Mouse (Mus musculus): ENCODE measurements around the gene Parp16. TPM values are rescaled to one million over a fixed set of nuclear protein-coding genes. Genes with fewer than 3 reads are reported as not detected.
"Not testable (repeated sequence)": the region's sequence is repeated elsewhere in the genome, so short reads cannot be mapped to it uniquely, and the experiment has no call there.

The Parp16 gene
- total RNA-seq, 2 experiments from 2014 or later: 4.5 to 5.6 TPM

DNA sequence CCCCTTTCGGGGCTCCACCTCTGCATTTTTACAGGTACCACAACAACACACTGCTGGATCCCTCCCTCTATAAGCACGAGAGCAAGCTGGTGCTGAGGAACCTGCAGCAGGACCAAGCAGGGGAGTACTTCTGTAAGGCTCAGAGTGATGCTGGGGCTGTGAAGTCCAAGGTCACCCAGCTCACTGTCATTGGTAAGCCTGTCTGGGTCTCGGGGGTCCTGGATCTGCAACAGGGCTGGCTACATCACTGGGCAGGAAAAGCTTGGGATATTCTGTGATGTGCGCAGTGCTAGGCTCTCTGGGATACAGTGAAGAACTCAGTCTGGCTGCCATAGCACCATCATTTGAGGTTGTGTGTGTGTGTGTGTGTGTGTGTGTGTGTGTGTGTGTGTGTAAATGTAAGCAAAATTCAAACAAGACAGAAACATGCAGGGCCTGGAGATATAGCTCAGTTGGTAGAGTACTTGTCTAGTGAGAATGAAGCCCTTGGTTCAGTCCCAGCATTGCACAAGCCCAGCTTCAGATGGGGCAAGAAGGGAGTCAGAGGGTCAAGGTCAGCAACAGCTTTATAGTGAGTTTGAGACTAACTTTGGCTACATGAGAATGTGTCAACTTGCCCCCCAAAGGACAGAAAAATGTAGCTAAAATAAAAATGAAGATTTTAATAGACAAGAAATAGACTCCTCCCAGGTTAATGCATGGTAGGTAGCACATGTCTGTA lies 80.8 kb downstream of the Parp16 start:
- DNase-seq (ENCODE audit: low spot score in 2 of 2): no peak

DNA sequence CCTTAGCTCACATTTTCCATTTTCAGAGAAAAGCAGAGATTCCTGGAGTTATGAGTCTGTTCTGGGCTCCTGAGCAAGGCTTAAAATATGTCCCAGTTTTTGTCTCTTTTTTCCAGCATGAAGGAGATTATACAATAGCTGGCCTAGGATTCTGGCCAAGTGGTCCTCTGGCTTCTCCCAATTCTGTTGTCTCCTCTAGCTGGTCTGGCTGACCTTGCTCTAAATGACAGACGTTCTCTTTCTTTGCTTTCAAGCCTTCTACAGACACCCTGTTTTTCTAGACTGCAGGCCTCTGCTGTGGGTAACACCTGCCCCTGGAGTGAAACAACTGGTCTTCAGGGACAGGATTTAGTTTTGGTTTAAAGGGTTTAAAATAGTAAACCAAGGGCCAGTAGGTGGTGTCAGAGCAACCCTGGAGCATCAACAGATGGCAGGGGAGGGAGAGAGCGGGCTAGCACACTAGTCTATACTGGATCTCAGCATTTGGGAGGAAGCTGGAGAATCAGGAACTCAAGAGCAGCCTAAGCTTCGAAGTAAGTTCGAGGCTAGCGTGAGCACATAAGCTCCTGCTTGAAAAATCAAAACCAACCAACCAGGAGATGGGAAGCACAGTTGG lies 86.5 kb downstream of the Parp16 start:
- DNase-seq (ENCODE audit: low spot score in 2 of 2): no peak

DNA sequence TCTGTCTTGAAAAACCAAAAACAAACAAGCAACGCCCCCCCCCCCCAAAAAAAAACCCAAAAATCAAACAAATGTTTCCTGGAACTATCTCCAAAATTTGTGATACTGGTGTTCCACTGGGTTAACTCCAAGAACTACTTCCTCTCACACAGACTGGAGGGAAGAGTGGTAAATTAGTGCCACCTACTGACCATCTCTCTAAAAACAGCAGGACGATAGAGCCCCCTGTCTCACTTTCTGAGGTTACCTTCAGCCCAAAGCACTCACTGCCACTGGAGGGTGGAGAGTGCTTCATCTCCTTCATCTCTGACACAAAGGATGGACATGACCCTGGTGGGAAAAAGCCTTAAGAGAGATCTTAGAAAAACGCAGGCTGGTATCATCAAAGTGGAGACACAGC lies 88.1 kb downstream of the Parp16 start:
- peak; percentile 30 to 42 for DNase-seq (ENCODE audit: low spot score in 2 of 2)

DNA sequence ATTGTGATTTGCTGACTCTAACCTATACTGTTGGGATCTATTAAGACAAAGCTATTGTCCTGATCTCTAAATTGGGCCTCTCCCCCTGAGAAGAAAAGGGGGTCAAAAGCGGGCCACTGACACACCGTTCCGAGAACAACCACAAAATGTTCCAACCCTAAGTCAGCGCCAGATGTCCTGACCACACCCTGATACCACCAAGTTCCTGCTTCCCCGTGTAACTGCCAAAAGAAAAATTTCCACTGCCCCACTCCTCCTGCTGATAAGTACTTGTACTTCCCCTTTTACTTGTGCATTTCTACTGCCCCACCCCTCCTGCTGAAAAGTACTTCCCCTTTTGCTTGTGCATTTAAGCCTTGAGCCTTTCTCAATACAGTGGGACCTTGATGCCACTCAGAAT lies 93.1 kb downstream of the Parp16 start:
- DNase-seq (ENCODE audit: low spot score in 2 of 2): not testable (repeated sequence)

Other genes with a start within 250 kb of the Parp16 start
- gene Slc24a1, start 243.7 kb upstream of the Parp16 start, total RNA-seq (2021): under 1 TPM; 0.07 to 0.25 TPM
- 10 to 100 TPM; 21.9 to 23.3 TPM for gene Ints14, start 234.4 kb upstream of the Parp16 start, total RNA-seq (2021)
- 100 to 1,000 TPM; 154 to 163 TPM for gene Hacd3, start 173.7 kb upstream of the Parp16 start, total RNA-seq (2021)
- gene Dpp8, start 162.9 kb upstream of the Parp16 start, total RNA-seq (2021): 100 to 1,000 TPM; 134 to 140 TPM
- 10 to 100 TPM; 37.7 to 44.7 TPM for gene Igdcc4, start 93.9 kb upstream of the Parp16 start, total RNA-seq (2021)
- gene Igdcc3, start 54.2 kb upstream of the Parp16 start, total RNA-seq (2021): 1 to 10 TPM; 5.4 to 7.1 TPM
- under 1 TPM in 1 of 2 experiments, not detected in 1; 0.18 TPM for gene Cilp, start 69.8 kb downstream of the Parp16 start, total RNA-seq (2021)
- gene Clpx, start 98.9 kb downstream of the Parp16 start, total RNA-seq (2021): 10 to 100 TPM; 27.8 to 31.6 TPM
- gene Pdcd7, start 150.8 kb downstream of the Parp16 start, total RNA-seq (2021): 10 to 100 TPM; 23.2 to 25.4 TPM
- gene Ubap1l, start 165.7 kb downstream of the Parp16 start, total RNA-seq (2021): 1 to 10 TPM; 4.6 to 5.3 TPM
- gene Kbtbd13, start 196.3 kb downstream of the Parp16 start, total RNA-seq (2021): under 1 TPM; 0.13 to 0.43 TPM
- 1 to 10 TPM; 4.1 to 5.3 TPM for gene Rasl12, start 203.2 kb downstream of the Parp16 start, total RNA-seq (2021)
- not detected for gene Slc51b, start 227.6 kb downstream of the Parp16 start, total RNA-seq (2021)
- gene Mtfmt, start 240.4 kb downstream of the Parp16 start, total RNA-seq (2021): 10 to 100 TPM; 19.3 to 21.3 TPM

Measured in layer of hippocampus, postnatal 10 days (tissue).